Comparison of ENCODE assay signal across 28 mouse cellular contexts in genomic region chr11:45918836-45919235, GRCm38 (mm10). TPM values are rescaled to one million over a fixed set of nuclear protein-coding genes. Genes with fewer than 3 reads are reported as not detected.
A peak's percentile ranks its signal among the peaks of the same experiment; 100 is the strongest.
DNase-seq lines count a peak whose midpoint lies in the region; ATAC-seq and TF ChIP-seq lines count a peak whose summit lies in the region.
"Had no signal": no experiment of that assay in that cellular context is flagged by ENCODE, and none has a peak within 500 bp of the region (broad histone marks: within the 10 kb centered on the region; RNA-seq: fewer than 3 reads in every experiment).

No protein-coding gene starts in this region.

- WGBS in heart, embryonic 11.5 days (ENCODE audit: insufficient replicate concordance) = 76% methylated on average over 4 of the region's 4 CpGs
- 87% methylated on average over 4 of the region's 4 CpGs for WGBS in forebrain, embryonic 10.5 days

- no peak for TF ChIP-seq POLR2A in CH12.LX (IDR thresholded peaks at IDR 0.05; ENCODE audit: low read depth, low read length)

- H3K4me3 ChIP-seq in heart, embryonic 11.5 days (ENCODE audit: low read depth, low read length) = no peak overlapping the region
- no peak overlapping the region for H3K4me3 ChIP-seq in CH12.LX (replicated peaks in 1 of 3; ENCODE audit: low read depth in 2 of 3, low read length in 2 of 3, poor library complexity in 1 of 3)
- no peak overlapping the region for H3K4me3 ChIP-seq in forebrain, embryonic 10.5 days
- H3K4me3 ChIP-seq: forebrain, embryonic 15.5 days; heart, embryonic 13.5 days; limb, embryonic 10.5 days; limb, embryonic 15.5 days; stomach, embryonic 15.5 days had no signal

- no peak overlapping the region for H3K9ac ChIP-seq in heart, embryonic 11.5 days (ENCODE audit: low read depth, low read length)
- H3K9ac ChIP-seq in CH12.LX (ENCODE audit: insufficient read depth, low read depth) = no peak overlapping the region
- H3K9ac ChIP-seq: forebrain, embryonic 15.5 days; heart, embryonic 13.5 days; hindbrain, embryonic 14.5 days; limb, embryonic 15.5 days; liver, embryonic 14.5 days; lung, embryonic 14.5 days; stomach, embryonic 15.5 days had no signal

- no peaks in the 10 kb centered on the region for H3K9me3 ChIP-seq in heart, embryonic 11.5 days (replicated peaks; ENCODE audit: control insufficient read depth, low read length)
- no peaks in the 10 kb centered on the region for H3K9me3 ChIP-seq in CH12.LX (replicated peaks; ENCODE audit: low read length)
- H3K9me3 ChIP-seq in forebrain, embryonic 10.5 days = no peaks in the 10 kb centered on the region
- H3K9me3 ChIP-seq: forebrain, embryonic 15.5 days; heart, embryonic 13.5 days; limb, embryonic 10.5 days; limb, embryonic 15.5 days; stomach, embryonic 15.5 days had no signal

- dilution Hi-C loops in CH12.LX (cut with MboI; ENCODE audit: extremely low pct_ligation_motif_present, extremely low pct_unique_long_range_greater_than_20kb, low sequenced_read_pairs) = no loop called here

- TF ChIP-seq EP300 in CH12.LX (IDR thresholded peaks at IDR 0.05; ENCODE audit: low read length) = no peak

- peaks cover 4% of the 10 kb centered on the region; the same call in 1 of the 2 replicates for H3K4me1 ChIP-seq in heart, embryonic 11.5 days (ENCODE audit: control insufficient read depth, insufficient read depth, low read length)
- H3K4me1 ChIP-seq in CH12.LX (ENCODE audit: control insufficient read depth in 1 of 2, insufficient read depth in 2 of 2) = peaks cover 3% of the 10 kb centered on the region in 2 experiments; a peak in 3 of 4 replicates
- peaks cover 19% of the 10 kb centered on the region for H3K4me1 ChIP-seq in forebrain, embryonic 10.5 days

- in situ Hi-C loops in CH12.LX (cut with MboI; ENCODE audit: low pct_ligation_motif_present, low pct_unique_long_range_greater_than_20kb, low sequenced_read_pairs) = no loop called here

- ATAC-seq in heart, embryonic 11.5 days (replicated peaks; ENCODE audit: insufficient number of reproducible peaks, low FRiP score, low TSS enrichment) = no peak
- ATAC-seq: CD4-positive, CD25-positive, alpha-beta regulatory T cell, adult 4 months; forebrain, embryonic 15.5 days; intestine, postnatal 0 days; midbrain, embryonic 16.5 days had no signal

- TF ChIP-seq CTCF in CH12.LX (conservative IDR thresholded peaks at IDR 0.05 in 1 of 2, IDR thresholded peaks at IDR 0.05 in 1 of 2; ENCODE audit: low read depth in 2 of 2, low read length in 2 of 2) = no peak

- no peaks in the 10 kb centered on the region for H3K36me3 ChIP-seq in heart, embryonic 11.5 days (ENCODE audit: control insufficient read depth, insufficient read depth, low read length)
- H3K36me3 ChIP-seq in CH12.LX (replicated peaks in 1 of 2; ENCODE audit: control insufficient read depth in 1 of 2, insufficient read depth in 1 of 2, low read length in 1 of 2) = no peaks in the 10 kb centered on the region
- H3K36me3 ChIP-seq in forebrain, embryonic 10.5 days (replicated peaks) = no peaks in the 10 kb centered on the region
- H3K36me3 ChIP-seq: forebrain, embryonic 15.5 days; heart, embryonic 13.5 days; limb, embryonic 10.5 days; limb, embryonic 15.5 days; stomach, embryonic 15.5 days had no signal

- H3K27me3 ChIP-seq in heart, embryonic 11.5 days (ENCODE audit: control insufficient read depth, insufficient read depth, low read length) = no peaks in the 10 kb centered on the region
- H3K27me3 ChIP-seq in CH12.LX (replicated peaks) = no peaks in the 10 kb centered on the region
- no peaks in the 10 kb centered on the region for H3K27me3 ChIP-seq in forebrain, embryonic 10.5 days (ENCODE audit: poor library complexity, severe bottlenecking)
- H3K27me3 ChIP-seq: forebrain, embryonic 15.5 days; heart, embryonic 13.5 days; limb, embryonic 15.5 days; stomach, embryonic 15.5 days had no signal

- H3K27ac ChIP-seq in heart, embryonic 11.5 days (ENCODE audit: low read depth, low read length) = no peak overlapping the region
- H3K27ac ChIP-seq in CH12.LX (ENCODE audit: insufficient read depth, low read depth) = no peak overlapping the region
- H3K27ac ChIP-seq in forebrain, embryonic 10.5 days = no peak overlapping the region
- H3K27ac ChIP-seq: forebrain, embryonic 15.5 days; heart, embryonic 13.5 days; hindbrain, embryonic 14.5 days; limb, embryonic 10.5 days; limb, embryonic 15.5 days; liver, embryonic 14.5 days; stomach, embryonic 15.5 days had no signal

- peak; percentile 79 for DNase-seq in heart, adult 11 months
- DNase-seq in CH12.LX (ENCODE audit: extremely low read depth) (peak; percentile 36), R1 (ENCODE audit: low read depth, low spot score) (peak; percentile 39)
- peak; percentile 41 for DNase-seq in adrenal gland, postnatal 25 days
- DNase-seq in ovary, postnatal 36 days (ENCODE audit: low spot score) = no peak
- DNase-seq in forebrain, embryonic 10.5 days (ENCODE audit: extremely low spot score, low spot score) = no peak
- DNase-seq: cerebellum, adult 2 months; cerebellum, postnatal 14 days; gastrocnemius, postnatal 25 days; heart, adult 18-20 months; heart, postnatal 14 days; kidney, adult 9 months; kidney, postnatal 10 days; lung, embryonic 14.5 days; right cerebral cortex, postnatal 25 days; thymus, postnatal 14 days had no signal

- H3K4me2 ChIP-seq in heart, embryonic 11.5 days = no peak overlapping the region
- H3K4me2 ChIP-seq in CH12.LX (ENCODE audit: insufficient read depth, low read depth, poor library complexity, severe bottlenecking) = no peak overlapping the region
- H3K4me2 ChIP-seq: forebrain, embryonic 15.5 days; heart, embryonic 13.5 days; hindbrain, embryonic 14.5 days; limb, embryonic 15.5 days; lung, embryonic 14.5 days; midbrain, embryonic 11.5 days; stomach, embryonic 15.5 days had no signal

- TF ChIP-seq RAD21 in CH12.LX (IDR thresholded peaks at IDR 0.05; ENCODE audit: low read depth, low read length) = no peak

- no peaks in the 10 kb centered on the region for H3K79me2 ChIP-seq in CH12.LX (replicated peaks; ENCODE audit: control insufficient read depth, extremely low read depth, insufficient read depth, poor library complexity, severe bottlenecking)

TF ChIP-seq in CH12.LX, 34 proteins besides CTCF, POLR2A, EP300 and RAD21:
- TF ChIP-seq E2F4 (IDR thresholded peaks at IDR 0.05; ENCODE audit: insufficient replicate concordance, low read depth, low read length) (no peak), HCFC1 (IDR thresholded peaks at IDR 0.05; ENCODE audit: low read depth, low read length) (no peak), ZNF384 (IDR thresholded peaks at IDR 0.05; ENCODE audit: low read depth, low read length) (no peak), JUND (conservative IDR thresholded peaks at IDR 0.05; ENCODE audit: low read depth, low read length) (no peak), KAT2A (IDR thresholded peaks at IDR 0.05; ENCODE audit: insufficient replicate concordance, low read length) (no peak), GABPA (IDR thresholded peaks at IDR 0.05; ENCODE audit: insufficient replicate concordance, low read depth, low read length) (no peak), ZMIZ1 (IDR thresholded peaks at IDR 0.05; ENCODE audit: low read depth, low read length) (no peak), MAFK (IDR thresholded peaks at IDR 0.05; ENCODE audit: insufficient replicate concordance, low read length) (no peak), BHLHE40 (IDR thresholded peaks at IDR 0.05; ENCODE audit: low read depth, low read length) (no peak), USF1 (IDR thresholded peaks at IDR 0.05; ENCODE audit: low read depth, low read length) (no peak), TCF12 (IDR thresholded peaks at IDR 0.05; ENCODE audit: low read depth, low read length) (no peak), ETS1 (conservative IDR thresholded peaks at IDR 0.05; ENCODE audit: low read depth, low read length) (no peak), MAZ (IDR thresholded peaks at IDR 0.05; ENCODE audit: low read depth, low read length) (no peak), CHD1 (IDR thresholded peaks at IDR 0.05; ENCODE audit: low read depth, low read length) (no peak), ZC3H11A (IDR thresholded peaks at IDR 0.05; ENCODE audit: low read depth, low read length) (no peak), MYC (IDR thresholded peaks at IDR 0.05; ENCODE audit: low read depth, low read length) (no peak), USF2 (conservative IDR thresholded peaks at IDR 0.05; ENCODE audit: low read depth, low read length) (no peak)

RNA-seq across cellular contexts. Expression of gene Lsm11, which starts 25.9 kb away (rescaled TPM):
- polyA plus RNA-seq in heart, embryonic 11.5 days (2014; fragmentation: Nextera tagmentation; extraction: Ambion mirVana) = 10.3 and 11.0 TPM in 2 replicates
- 12.8 and 13.1 TPM in 2 replicates for total RNA-seq in CH12.LX (2012; rRNA removed)
- total RNA-seq in CH12.LX (2014; rRNA removed) = 8.9 and 9.0 TPM in 2 replicates
- 10.1 and 11.0 TPM in 2 replicates for polyA plus RNA-seq in CH12.LX (2012; ENCODE audit: insufficient read length, low read depth)
- 10.4 and 12.8 TPM in 2 replicates for total RNA-seq in adrenal gland, postnatal 25 days (2021)
- polyA plus RNA-seq in forebrain, embryonic 10.5 days (2016; fragmentation: Nextera tagmentation; extraction: Ambion mirVana) = 5.9 and 6.5 TPM in 2 replicates

RNA-seq across cellular contexts. Expression of gene Thg1l, which starts 36.5 kb away (rescaled TPM):
- polyA plus RNA-seq in heart, embryonic 11.5 days (2014; fragmentation: Nextera tagmentation; extraction: Ambion mirVana) = 9.5 and 9.6 TPM in 2 replicates
- total RNA-seq in CH12.LX (2012; rRNA removed) = 32.7 and 38.7 TPM in 2 replicates
- total RNA-seq in CH12.LX (2014; rRNA removed) = 45.2 and 45.6 TPM in 2 replicates
- 60.0 and 68.7 TPM in 2 replicates for polyA plus RNA-seq in CH12.LX (2012; ENCODE audit: insufficient read length, low read depth)
- 20.3 and 21.0 TPM in 2 replicates for total RNA-seq in adrenal gland, postnatal 25 days (2021)
- polyA plus RNA-seq in forebrain, embryonic 10.5 days (2016; fragmentation: Nextera tagmentation; extraction: Ambion mirVana) = 15.9 and 19.8 TPM in 2 replicates

Comparison
In these comparisons a context has a peak if more than half of its experiments do, and no peak if none do; other contexts are left out.
1. DNase-seq: peak in heart, adult 11 months (single experiment), CH12.LX (single experiment), R1 (single experiment) and adrenal gland, postnatal 25 days (single experiment); none in ovary, postnatal 36 days (single experiment) and forebrain, embryonic 10.5 days (single experiment).